Mouse (Mus musculus): ENCODE data around the gene Fzd9. TPM values are rescaled to one million over a fixed set of nuclear protein-coding genes. Genes with fewer than 3 reads are reported as not detected.

Gene Fzd9
- polyA plus RNA-seq, 1 experiment: 0.58 TPM

- Histone ChIP-seq H3K27ac (ENCODE audit: control insufficient read depth, insufficient read depth, low read length) (no peak overlapping the region), H3K36me3 (ENCODE audit: control insufficient read depth, insufficient read depth, low read length) (peaks cover 90% of the 10 kb centered on the region), H3K27me3 (ENCODE audit: control insufficient read depth, insufficient read depth, low read length) (no peaks in the 10 kb centered on the region), H3K4me3 (ENCODE audit: control insufficient read depth, insufficient read depth, low read length) (no peak overlapping the region), H3K4me1 (replicated peaks; ENCODE audit: control insufficient read depth, insufficient read depth, low read length) (no peaks in the 10 kb centered on the region)
- TF ChIP-seq POLR2A (IDR thresholded peaks at IDR 0.05; ENCODE audit: control insufficient read depth, extremely low read depth, insufficient read depth, low read length, poor library complexity): no peak
- TF ChIP-seq CTCF (IDR thresholded peaks at IDR 0.05; ENCODE audit: borderline replicate concordance, control insufficient read depth, extremely low read depth, insufficient read depth, low read length, poor library complexity): no peak
- over 99% methylated on average over 3 of the region's 3 CpGs for WGBS
- no peak for DNase-seq
Measured at GRCm38 (mm10) chr5:135224169-135224568, 26.9 kb downstream of the Fzd9 start.

GRCm38 (mm10) chr5:135222066-135222465 is 29.0 kb downstream of the Fzd9 start:
- WGBS: 96% methylated on average over 7 of the region's 7 CpGs
- Histone ChIP-seq H3K27ac (ENCODE audit: control insufficient read depth, insufficient read depth, low read length) (no peak overlapping the region), H3K4me3 (ENCODE audit: control insufficient read depth, insufficient read depth, low read length) (no peak overlapping the region), H3K36me3 (ENCODE audit: control insufficient read depth, insufficient read depth, low read length) (peaks cover 90% of the 10 kb centered on the region), H3K4me1 (replicated peaks; ENCODE audit: control insufficient read depth, insufficient read depth, low read length) (no peaks in the 10 kb centered on the region), H3K27me3 (ENCODE audit: control insufficient read depth, insufficient read depth, low read length) (no peaks in the 10 kb centered on the region)
- no peak for DNase-seq
- no peak for TF ChIP-seq POLR2A (IDR thresholded peaks at IDR 0.05; ENCODE audit: control insufficient read depth, extremely low read depth, insufficient read depth, low read length, poor library complexity)
- no peak for TF ChIP-seq CTCF (IDR thresholded peaks at IDR 0.05; ENCODE audit: borderline replicate concordance, control insufficient read depth, extremely low read depth, insufficient read depth, low read length, poor library complexity)

GRCm38 (mm10) chr5:135220941-135221340 is 30.1 kb downstream of the Fzd9 start:
- TF ChIP-seq CTCF (IDR thresholded peaks at IDR 0.05; ENCODE audit: borderline replicate concordance, control insufficient read depth, extremely low read depth, insufficient read depth, low read length, poor library complexity) (no peak), POLR2A (IDR thresholded peaks at IDR 0.05; ENCODE audit: control insufficient read depth, extremely low read depth, insufficient read depth, low read length, poor library complexity) (no peak)
- Histone ChIP-seq H3K27ac (ENCODE audit: control insufficient read depth, insufficient read depth, low read length) (no peak overlapping the region), H3K4me3 (ENCODE audit: control insufficient read depth, insufficient read depth, low read length) (no peak overlapping the region), H3K27me3 (ENCODE audit: control insufficient read depth, insufficient read depth, low read length) (no peaks in the 10 kb centered on the region), H3K4me1 (replicated peaks; ENCODE audit: control insufficient read depth, insufficient read depth, low read length) (no peaks in the 10 kb centered on the region), H3K36me3 (ENCODE audit: control insufficient read depth, insufficient read depth, low read length) (peaks cover 93% of the 10 kb centered on the region)
- DNase-seq: no peak

DNA sequence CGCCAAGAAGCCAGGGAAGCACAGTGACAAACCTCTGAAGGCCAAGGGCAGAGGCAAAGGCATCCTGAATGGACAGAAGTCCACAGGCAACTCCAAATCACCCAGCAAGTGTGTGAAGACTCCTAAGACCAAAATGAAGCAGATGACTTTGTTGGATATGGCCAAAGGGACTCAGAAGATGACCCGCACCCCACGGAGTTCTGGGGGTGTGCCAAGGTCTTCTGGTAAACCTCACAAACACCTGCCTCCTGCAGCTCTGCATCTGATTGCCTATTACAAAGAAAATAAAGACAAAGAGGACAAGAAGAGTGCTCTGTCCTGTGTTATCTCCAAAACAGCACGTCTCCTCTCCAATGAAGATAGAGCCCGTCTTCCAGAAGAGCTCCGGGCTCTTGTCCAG is 34.2 kb downstream of the Fzd9 start:
- 97% methylated on average over 6 of the region's 6 CpGs for WGBS
- Histone ChIP-seq H3K36me3 (ENCODE audit: control insufficient read depth, insufficient read depth, low read length) (peaks cover 95% of the 10 kb centered on the region), H3K4me3 (ENCODE audit: control insufficient read depth, insufficient read depth, low read length) (no peak overlapping the region), H3K27me3 (ENCODE audit: control insufficient read depth, insufficient read depth, low read length) (no peaks in the 10 kb centered on the region), H3K27ac (ENCODE audit: control insufficient read depth, insufficient read depth, low read length) (no peak overlapping the region), H3K4me1 (replicated peaks; ENCODE audit: control insufficient read depth, insufficient read depth, low read length) (no peaks in the 10 kb centered on the region)
- no peak for TF ChIP-seq POLR2A (IDR thresholded peaks at IDR 0.05; ENCODE audit: control insufficient read depth, extremely low read depth, insufficient read depth, low read length, poor library complexity)
- TF ChIP-seq CTCF (IDR thresholded peaks at IDR 0.05; ENCODE audit: borderline replicate concordance, control insufficient read depth, extremely low read depth, insufficient read depth, low read length, poor library complexity): no peak
- DNase-seq: no peak

- peaks cover 92% of the 10 kb centered on the region for H3K36me3 ChIP-seq (ENCODE audit: control insufficient read depth, insufficient read depth, low read length)
- WGBS: 100% methylated on average over 1 of the region's 1 CpGs
- TF ChIP-seq POLR2A (IDR thresholded peaks at IDR 0.05; ENCODE audit: control insufficient read depth, extremely low read depth, insufficient read depth, low read length, poor library complexity) (no peak), CTCF (IDR thresholded peaks at IDR 0.05; ENCODE audit: borderline replicate concordance, control insufficient read depth, extremely low read depth, insufficient read depth, low read length, poor library complexity) (no peak)
Measured at GRCm38 (mm10) chr5:135208197-135208596, 42.8 kb downstream of the Fzd9 start.

DNA sequence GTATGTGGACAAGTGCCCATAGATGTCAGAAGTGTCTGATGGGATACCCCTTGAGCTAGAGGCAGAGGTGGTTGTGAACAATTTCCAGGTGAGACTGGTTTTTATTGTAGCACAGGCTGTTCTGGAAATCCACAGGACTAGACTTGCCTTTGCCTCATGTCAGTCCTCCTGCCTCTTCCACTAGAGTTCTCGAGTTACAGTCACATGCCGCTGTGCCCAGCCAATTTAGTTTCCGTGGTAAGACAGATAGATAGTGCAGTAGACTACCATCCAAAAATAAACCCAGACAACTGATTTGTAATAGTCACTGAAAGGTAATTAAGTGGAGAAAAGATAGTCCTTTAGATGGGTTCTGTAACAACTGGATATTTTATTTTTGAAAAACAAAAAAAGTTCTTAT is 48.3 kb downstream of the Fzd9 start:
- H3K4me3 ChIP-seq (ENCODE audit: control insufficient read depth, insufficient read depth, low read length): no peak overlapping the region
- 88% methylated on average over 3 of the region's 3 CpGs for WGBS
- H3K36me3 ChIP-seq (ENCODE audit: control insufficient read depth, insufficient read depth, low read length): peaks cover 80% of the 10 kb centered on the region
- TF ChIP-seq CTCF (IDR thresholded peaks at IDR 0.05; ENCODE audit: borderline replicate concordance, control insufficient read depth, extremely low read depth, insufficient read depth, low read length, poor library complexity) (no peak), POLR2A (IDR thresholded peaks at IDR 0.05; ENCODE audit: control insufficient read depth, extremely low read depth, insufficient read depth, low read length, poor library complexity) (no peak)
- no peaks in the 10 kb centered on the region for H3K4me1 ChIP-seq (replicated peaks; ENCODE audit: control insufficient read depth, insufficient read depth, low read length)
- no peaks in the 10 kb centered on the region for H3K27me3 ChIP-seq (ENCODE audit: control insufficient read depth, insufficient read depth, low read length)
- H3K27ac ChIP-seq (ENCODE audit: control insufficient read depth, insufficient read depth, low read length): no peak overlapping the region
- no peak for DNase-seq

More at GRCm38 (mm10) chr5:135208197-135208596, 42.8 kb downstream of the Fzd9 start:
- no peak for DNase-seq
- Histone ChIP-seq H3K27me3 (ENCODE audit: control insufficient read depth, insufficient read depth, low read length) (no peaks in the 10 kb centered on the region), H3K27ac (ENCODE audit: control insufficient read depth, insufficient read depth, low read length) (no peak overlapping the region), H3K4me1 (replicated peaks; ENCODE audit: control insufficient read depth, insufficient read depth, low read length) (no peaks in the 10 kb centered on the region), H3K4me3 (ENCODE audit: control insufficient read depth, insufficient read depth, low read length) (no peak overlapping the region)

Other genes starting within 250 kb of the Fzd9 start
- gene Abhd11, start 242.1 kb downstream of the Fzd9 start, polyA plus RNA-seq (2012; rRNA removed): 71.7 and 84.8 TPM in 2 replicates
- gene Stx1a, start 227.7 kb downstream of the Fzd9 start, polyA plus RNA-seq (2012; rRNA removed): 20.3 and 23.7 TPM in 2 replicates
- 26.8 and 35.1 TPM in 2 replicates for gene Dnajc30, start 187.0 kb downstream of the Fzd9 start, polyA plus RNA-seq (2012; rRNA removed)
- 116 and 125 TPM in 2 replicates for gene Bud23, start 186.3 kb downstream of the Fzd9 start, polyA plus RNA-seq (2012; rRNA removed)
- 1.8 and 2.3 TPM in 2 replicates for gene Vps37d, start 173.0 kb downstream of the Fzd9 start, polyA plus RNA-seq (2012; rRNA removed)
- gene Mlxipl, start 161.3 kb downstream of the Fzd9 start, polyA plus RNA-seq (2012; rRNA removed): 22.5 and 31.5 TPM in 2 replicates
- 18.5 and 18.7 TPM in 2 replicates for gene Tbl2, start 101.6 kb downstream of the Fzd9 start, polyA plus RNA-seq (2012; rRNA removed)
- gene Bcl7b, start 82.9 kb downstream of the Fzd9 start, polyA plus RNA-seq (2012; rRNA removed): 61.1 and 67.0 TPM in 2 replicates
- 56.1 and 68.7 TPM in 2 replicates for gene Baz1b, start 64.0 kb downstream of the Fzd9 start, polyA plus RNA-seq (2012; rRNA removed)
- gene Fkbp6, start 98.8 kb upstream of the Fzd9 start, polyA plus RNA-seq (2012; rRNA removed): 0.10 TPM in 1 of 2 replicates, not detected in the other
- gene Trim50, start 102.1 kb upstream of the Fzd9 start, polyA plus RNA-seq (2012; rRNA removed): not detected in 2 replicates
- gene Nsun5, start 118.7 kb upstream of the Fzd9 start, polyA plus RNA-seq (2012; rRNA removed): 65.6 and 74.4 TPM in 2 replicates
- 50.3 and 78.1 TPM in 2 replicates for gene Pom121, start 143.3 kb upstream of the Fzd9 start, polyA plus RNA-seq (2012; rRNA removed)